Mouse (Mus musculus) heart, postnatal 0 days (tissue): Measurements from ENCODE around the gene Gmeb2.

ENCODE experiments used
- CTCF ChIP-seq: IDR thresholded peaks from 2 replicates; pipeline ENCODE4 v1.5.1; 2016; ENCODE audit warnings: antibody characterized with exemption, control low read depth, low read depth
- EP300 ChIP-seq: IDR thresholded peaks from 2 replicates; pipeline ENCODE4 v1.6.1; 2016; ENCODE audit warnings: antibody characterized with exemption, low read depth

DNA sequence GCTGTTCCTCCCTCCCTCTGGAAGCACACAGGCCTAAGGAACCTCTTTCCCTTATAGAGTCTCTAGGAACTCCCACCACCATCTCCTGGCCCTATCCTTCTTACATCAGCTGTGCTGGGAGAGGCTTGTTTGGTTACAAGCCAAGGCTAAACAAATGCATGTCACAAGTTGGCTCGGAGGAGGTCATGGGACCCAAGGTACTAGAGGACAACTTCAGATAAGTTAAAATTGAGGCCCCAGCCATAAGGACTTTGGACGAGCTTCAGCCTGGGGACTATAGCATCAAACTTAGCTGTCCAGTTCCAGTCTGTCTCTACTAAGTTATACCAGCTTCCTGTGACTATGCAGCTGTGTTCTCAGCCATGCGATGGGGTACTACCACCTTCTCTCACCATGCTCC, 60.7 kb downstream of the Gmeb2 start:
- TF ChIP-seq CTCF: no peak
- no peak for TF ChIP-seq EP300
